Mouse (Mus musculus) stomach, embryonic 14.5 days (tissue): Measurements from ENCODE around the gene Mlkl. TPM values are rescaled to one million over a fixed set of nuclear protein-coding genes. Genes with fewer than 3 reads are reported as not detected.

Source experiments
- ATAC-seq: fragments of 200-750 bp; cut with Nextera tagmentation; 2 replicates; pipeline ENCODE4 v1.8.0; 2017; ENCODE audit warnings: low read depth, moderate TSS enrichment; ENCODE audit not compliant: insufficient number of reproducible peaks, insufficient read depth, low FRiP score
- H3K27ac ChIP-seq: fragments of 300-500 bp; sonication (generic); 2 replicates; pipeline ENCODE4 v1.5.1; 2014; ENCODE audit warnings: mild to moderate bottlenecking, low read length, moderate library complexity, mixed read lengths
- H3K27me3 ChIP-seq: fragments of 300-500 bp; sonication (generic); 2 replicates; pipeline ENCODE4 v1.6.1; 2014; ENCODE audit warnings: low read length, control low read depth, mixed read lengths; ENCODE audit not compliant: control insufficient read depth, insufficient read depth
- H3K36me3 ChIP-seq: fragments of 300-500 bp; sonication (generic); 2 replicates; pipeline ENCODE4 v1.6.1; 2014; ENCODE audit warnings: mild to moderate bottlenecking, control low read depth, low read length, moderate library complexity, mixed read lengths; ENCODE audit not compliant: control insufficient read depth, insufficient read depth
- H3K4me1 ChIP-seq: fragments of 300-500 bp; sonication (generic); 2 replicates; pipeline ENCODE4 v1.6.1; 2014; ENCODE audit warnings: low read length, control low read depth, mixed read lengths; ENCODE audit not compliant: control insufficient read depth, insufficient read depth
- H3K4me2 ChIP-seq: fragments of 300-500 bp; sonication (generic); replicated peaks from 2 replicates; pipeline ENCODE4 v1.6.1; 2014; ENCODE audit warnings: low read depth, low read length, control low read depth
- H3K4me3 ChIP-seq: fragments of 300-500 bp; sonication (generic); 2 replicates; pipeline ENCODE4 v1.5.1; 2014; ENCODE audit warnings: low read depth, low read length, control low read depth
- H3K9ac ChIP-seq: fragments of 300-500 bp; sonication (generic); replicated peaks from 2 replicates; pipeline ENCODE4 v1.6.1; 2014; ENCODE audit warnings: low read depth, mild to moderate bottlenecking, control low read depth, low read length, moderate library complexity, mixed read lengths
- H3K9me3 ChIP-seq: fragments of 300-500 bp; sonication (generic); 2 replicates; pipeline ENCODE4 v1.6.1; 2016; ENCODE audit warnings: low read depth, low read length, control low read depth; ENCODE audit not compliant: control insufficient read depth
- WGBS: fragments of 180-500 bp; shearing (Covaris S2); extraction: QIAGEN DNeasy Blood & Tissue Kit; methylation state at CpG from one replicate; pipeline ENCODE4 v1.1.7; 2014; 5-methylcytosine and 5-hydroxymethylcytosine counted together
- polyA plus RNA-seq: library from polyadenylated mRNA; unstranded; fragments of >200 nt; fragmentation: Nextera tagmentation; extraction: Ambion mirVana; gene quantifications from 2 replicates; pipeline ENCODE4 v1.2.1, GENCODE M21; 2014

Gene Mlkl
- polyA plus RNA-seq, result 0.74 and 1.8 TPM in 2 replicates

GRCm38 (mm10) chr8:111337890-111338347, at the start of gene Mlkl:
TSS of gene Mlkl (minus strand) at chr8:111338177.
- Histone ChIP-seq H3K36me3 (no peaks in the 10 kb centered on the region), H3K27ac (no peak within 1 kb of the TSS), H3K4me1 (peaks cover 4% of the 10 kb centered on the region; the same call in 1 of the 2 replicates), H3K9me3 (no peaks in the 10 kb centered on the region), H3K27me3 (no peaks in the 10 kb centered on the region), H3K4me2 (peak within 1 kb of the TSS; percentile 86), H3K9ac (no peak within 1 kb of the TSS; the same call in 1 of the 2 replicates), H3K4me3 (peak within 1 kb of the TSS; percentile 42)
- ATAC-seq, result 0 out of 2 replicates have a peak, but pooled peaks have one; percentile 28
- under 1% methylated on average over 29 of the region's 29 CpGs for WGBS

GRCm38 (mm10) chr8:111385915-111386314, 47.9 kb upstream of the Mlkl start:
- Histone ChIP-seq H3K36me3 (no peaks in the 10 kb centered on the region), H3K27ac (no peak overlapping the region), H3K27me3 (no peaks in the 10 kb centered on the region; the same call in 1 of the 2 replicates), H3K4me2 (no peak overlapping the region), H3K4me1 (no peaks in the 10 kb centered on the region), H3K9me3 (no peaks in the 10 kb centered on the region), H3K4me3 (no peak overlapping the region), H3K9ac (no peak overlapping the region)
- no peak for ATAC-seq
- WGBS, result 32% methylated on average over 9 of the region's 9 CpGs

DNA sequence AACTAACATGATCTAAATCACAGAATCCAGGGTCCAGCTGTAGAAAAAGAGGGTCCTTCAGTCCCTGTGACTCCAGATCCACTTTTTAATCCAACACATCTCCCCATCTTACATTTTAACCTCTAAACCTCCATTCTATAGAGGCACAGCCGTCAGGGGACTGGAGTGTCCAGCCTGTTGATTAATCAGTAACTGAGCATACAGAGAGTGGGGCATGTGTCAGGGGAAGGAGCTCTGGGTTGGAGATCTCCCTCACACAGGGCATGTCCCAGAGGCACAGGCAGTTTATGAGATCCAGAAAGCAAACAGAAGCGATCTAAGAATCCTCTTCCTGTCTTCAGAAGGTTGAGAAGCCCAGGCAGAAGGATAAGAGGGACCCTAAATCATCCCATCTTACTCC, 46.7 kb upstream of the Mlkl start:
- 37% methylated on average over 2 of the region's 2 CpGs for WGBS
- Histone ChIP-seq H3K4me3 (no peak overlapping the region), H3K27me3 (no peaks in the 10 kb centered on the region), H3K4me1 (no peaks in the 10 kb centered on the region), H3K27ac (no peak overlapping the region), H3K36me3 (no peaks in the 10 kb centered on the region), H3K9ac (no peak overlapping the region), H3K4me2 (no peak overlapping the region), H3K9me3 (no peaks in the 10 kb centered on the region)
- no peak for ATAC-seq

GRCm38 (mm10) chr8:111375192-111375591, 37.2 kb upstream of the Mlkl start:
- Histone ChIP-seq H3K36me3 (no peaks in the 10 kb centered on the region), H3K9me3 (no peaks in the 10 kb centered on the region), H3K27me3 (no peaks in the 10 kb centered on the region), H3K9ac (no peak overlapping the region), H3K4me3 (no peak overlapping the region), H3K27ac (no peak overlapping the region), H3K4me1 (peaks cover 4% of the 10 kb centered on the region), H3K4me2 (no peak overlapping the region)
- WGBS, result 46% methylated on average over 6 of the region's 6 CpGs
- ATAC-seq, result no peak

GRCm38 (mm10) chr8:111369711-111370110, 31.7 kb upstream of the Mlkl start:
- Histone ChIP-seq H3K36me3 (no peaks in the 10 kb centered on the region), H3K4me2 (no peak overlapping the region), H3K27me3 (no peaks in the 10 kb centered on the region), H3K27ac (no peak overlapping the region), H3K4me3 (no peak overlapping the region), H3K4me1 (peaks cover 5% of the 10 kb centered on the region), H3K9ac (no peak overlapping the region), H3K9me3 (no peaks in the 10 kb centered on the region)
- ATAC-seq, result no peak
- WGBS, result 69% methylated on average over 9 of the region's 9 CpGs

DNA sequence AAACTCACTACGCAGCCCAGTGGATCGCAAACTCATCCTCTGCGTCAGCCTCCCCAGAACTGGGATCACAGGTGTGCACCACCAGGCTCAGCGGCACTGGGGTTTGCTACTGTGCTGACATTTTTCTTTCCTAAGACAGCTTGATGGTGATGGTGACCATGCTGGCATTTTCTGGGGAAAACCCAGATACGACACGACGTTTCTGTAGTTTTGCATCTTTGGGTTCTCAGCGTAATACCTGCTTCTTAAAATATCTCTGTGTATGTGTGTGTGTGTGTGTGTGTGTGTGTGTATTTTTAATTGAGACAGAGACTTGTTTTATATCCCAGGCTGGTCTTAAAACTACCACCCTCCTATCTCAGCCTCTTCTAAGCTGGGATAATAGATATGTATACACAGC, 29.4 kb upstream of the Mlkl start:
- Histone ChIP-seq H3K27ac (no peak overlapping the region), H3K4me2 (no peak overlapping the region), H3K4me3 (no peak overlapping the region), H3K27me3 (no peaks in the 10 kb centered on the region), H3K36me3 (no peaks in the 10 kb centered on the region), H3K9me3 (no peaks in the 10 kb centered on the region), H3K9ac (no peak overlapping the region), H3K4me1 (peaks cover 5% of the 10 kb centered on the region)
- 77% methylated on average over 8 of the region's 8 CpGs for WGBS
- ATAC-seq, result no peak

DNA sequence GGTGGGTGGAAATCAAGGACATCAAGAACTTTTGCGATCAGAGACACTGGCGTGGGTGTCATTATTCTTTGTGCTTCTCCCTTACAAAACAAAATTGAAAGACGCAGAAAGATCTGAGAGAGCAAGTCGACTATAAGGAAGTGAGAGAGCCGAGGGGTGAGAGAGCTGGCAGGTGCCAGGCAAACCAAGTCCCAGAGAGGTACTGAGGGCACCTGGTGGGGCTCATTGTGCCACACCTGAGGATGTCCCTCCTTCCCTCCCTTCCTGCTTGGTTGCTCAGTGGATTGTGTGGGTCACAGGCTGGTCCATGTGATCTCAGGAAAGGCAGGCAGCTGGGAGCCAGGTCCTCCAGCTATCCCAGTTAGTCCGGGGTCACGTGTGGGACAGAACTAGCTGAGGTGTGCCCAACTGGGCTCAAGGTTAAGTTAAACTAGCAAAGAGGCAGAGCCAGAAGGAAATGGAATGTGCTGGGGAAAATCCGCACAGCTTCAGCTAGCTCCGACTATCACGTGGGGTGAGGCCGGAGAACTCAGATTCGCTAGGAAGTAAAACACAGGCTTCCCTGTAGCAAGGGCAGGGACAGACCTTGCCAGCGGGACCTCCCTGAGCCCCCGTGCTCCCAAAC, 28.7 kb upstream of the Mlkl start:
- peaks cover 5% of the 10 kb centered on the region for H3K4me1 ChIP-seq
- no peaks in the 10 kb centered on the region for H3K27me3 ChIP-seq
- no peak overlapping the region for H3K4me3 ChIP-seq
- peak; percentile 61 for ATAC-seq
- H3K9me3 ChIP-seq, result no peaks in the 10 kb centered on the region
- 37% methylated on average over 14 of the region's 14 CpGs for WGBS
- no peak overlapping the region for H3K9ac ChIP-seq
- no peaks in the 10 kb centered on the region for H3K36me3 ChIP-seq
- H3K27ac ChIP-seq, result no peak overlapping the region
- H3K4me2 ChIP-seq, result no peak overlapping the region

- Histone ChIP-seq H3K9ac (no peak overlapping the region), H3K4me3 (no peak overlapping the region), H3K27ac (no peak overlapping the region), H3K9me3 (no peaks in the 10 kb centered on the region), H3K36me3 (no peaks in the 10 kb centered on the region), H3K4me1 (no peaks in the 10 kb centered on the region), H3K4me2 (no peak overlapping the region), H3K27me3 (no peaks in the 10 kb centered on the region)
- ATAC-seq, result no peak
- 81% methylated on average over 8 of the region's 8 CpGs for WGBS
These were observed 25.5 kb upstream of the Mlkl start for GRCm38 (mm10) chr8:111363489-111363888.
